Mouse (Mus musculus): ENCODE data around the gene Cd24a.

- TF ChIP-seq CTCF (conservative IDR thresholded peaks at IDR 0.05; ENCODE audit: insufficient read depth, insufficient read length, low read depth, low read length) = no peak
- no peak for TF ChIP-seq POLR2A (IDR thresholded peaks at IDR 0.05; ENCODE audit: low read depth, low read length)
Measured at GRCm38 (mm10) chr10:43541153-43541544, 36.9 kb upstream of the Cd24a start.
